Mouse (Mus musculus): Measurements from ENCODE around the gene Mageb18. TPM values are rescaled to one million over a fixed set of nuclear protein-coding genes. Genes with fewer than 3 reads are reported as not detected.

Gene Mageb18
- not detected in 2 replicates for polyA plus RNA-seq (2012; rRNA removed)

GRCm38 (mm10) chrX:92599472-92599871, at the start of gene Mageb18:
TSS of gene Mageb18 (minus strand) at chrX:92599572.

GRCm38 (mm10) chrX:92489649-92490048, 109.7 kb downstream of the Mageb18 start, which contains the start of gene Gm5941:
TSS of gene Gm5941 (plus strand) at chrX:92489949.

Other genes starting within 250 kb of the Mageb18 start
- gene Gm5941, start 109.6 kb downstream of the Mageb18 start, polyA plus RNA-seq (2012; rRNA removed) = not detected in 2 replicates

All from stomach, adult 2 months (tissue).